Mouse (Mus musculus) ES-Bruce4 (cell line): Measurements from ENCODE around the gene Serbp1. TPM values are rescaled to one million over a fixed set of nuclear protein-coding genes. Genes with fewer than 3 reads are reported as not detected.

Experiments used
- H3K27ac ChIP-seq: 2 replicates; pipeline ENCODE4 v1.5.1; 2012; ENCODE audit warnings: low read length, inconsistent platforms; ENCODE audit not compliant: insufficient read depth
- H3K27me3 ChIP-seq: 2 replicates; pipeline ENCODE4 v1.6.1; 2012; ENCODE audit warnings: mild to moderate bottlenecking, low read length, inconsistent platforms; ENCODE audit not compliant: control insufficient read depth, poor library complexity, insufficient read depth, severe bottlenecking
- H3K36me3 ChIP-seq: 2 replicates; pipeline ENCODE4 v1.6.1; 2012; ENCODE audit warnings: inconsistent platforms, mild to moderate bottlenecking, low read length, moderate library complexity; ENCODE audit not compliant: control insufficient read depth, poor library complexity, insufficient read depth, severe bottlenecking
- H3K4me1 ChIP-seq: one replicate; pipeline ENCODE4 v1.8.1; 2011; ENCODE audit warnings: low read length; ENCODE audit not compliant: control insufficient read depth, insufficient read depth
- H3K4me3 ChIP-seq: 2 replicates; pipeline ENCODE4 v1.5.1; 2011; ENCODE audit warnings: low read depth, mild to moderate bottlenecking, low read length
- H3K9ac ChIP-seq: 2 replicates; pipeline ENCODE4 v1.6.1; 2012; ENCODE audit warnings: low read depth, mild to moderate bottlenecking, inconsistent platforms; ENCODE audit not compliant: poor library complexity, severe bottlenecking
- H3K9me3 ChIP-seq: replicated peaks from 2 replicates; pipeline ENCODE4 v1.6.1; 2012; ENCODE audit warnings: mild to moderate bottlenecking, low read length, inconsistent platforms; ENCODE audit not compliant: control insufficient read depth, poor library complexity, insufficient read depth, severe bottlenecking
- CTCF ChIP-seq: IDR thresholded peaks from one replicate; pipeline ENCODE4 v1.8.1; 2011; ENCODE audit warnings: low read depth, low read length
- EP300 ChIP-seq: IDR thresholded peaks from 2 replicates; pipeline ENCODE4 v1.6.1; 2011; ENCODE audit warnings: low read depth, low read length; ENCODE audit not compliant: insufficient read depth
- POLR2A ChIP-seq: IDR thresholded peaks from one replicate; pipeline ENCODE4 v1.8.1; 2011; ENCODE audit warnings: low read length; ENCODE audit not compliant: insufficient read depth
- polyA plus RNA-seq: library from polyadenylated mRNA; stranded (reverse); fragments of >200 nt; gene quantifications from 2 replicates; pipeline ENCODE4 v1.2.4, GENCODE M21; 2011; ENCODE audit warnings: low read depth; ENCODE audit not compliant: missing spikeins, insufficient read depth, insufficient read length

Serbp1 gene
- polyA plus RNA-seq, 1 experiment: 1,955 TPM

- H3K4me1 ChIP-seq: peaks cover 3% of the 10 kb centered on the region
- H3K9me3 ChIP-seq: no peaks in the 10 kb centered on the region
- H3K27me3 ChIP-seq: no peaks in the 10 kb centered on the region
- peak overlapping the region; percentile 49; the same call in 1 of the 2 replicates for H3K27ac ChIP-seq
- H3K9ac ChIP-seq: no peak overlapping the region
- H3K4me3 ChIP-seq: no peak overlapping the region
- TF ChIP-seq CTCF (no peak), POLR2A (no peak), EP300 (no peak)
- no peaks in the 10 kb centered on the region for H3K36me3 ChIP-seq
These were observed 11.7 kb upstream of the Serbp1 start for GRCm38 (mm10) chr6:67226286-67226685.

- H3K27me3 ChIP-seq: no peaks in the 10 kb centered on the region
- H3K4me3 ChIP-seq: peak overlapping the region; percentile 2; the same call in 1 of the 2 replicates
- no peaks in the 10 kb centered on the region for H3K36me3 ChIP-seq
- peaks cover 3% of the 10 kb centered on the region for H3K4me1 ChIP-seq
- peak overlapping the region; percentile 62 for H3K27ac ChIP-seq
- no peaks in the 10 kb centered on the region for H3K9me3 ChIP-seq
- peak; percentile 63; the same call in 1 of the 2 replicates for TF ChIP-seq EP300
- TF ChIP-seq POLR2A: no peak
- no peak for TF ChIP-seq CTCF
- no peak overlapping the region for H3K9ac ChIP-seq
These were observed 9.4 kb upstream of the Serbp1 start for GRCm38 (mm10) chr6:67228459-67229107.

GRCm38 (mm10) chr6:67229521-67229920 is 8.5 kb upstream of the Serbp1 start:
- H3K4me3 ChIP-seq: no peak overlapping the region
- peak overlapping the region; percentile 58; the same call in 1 of the 2 replicates for H3K27ac ChIP-seq
- peak overlapping the region; percentile 3; the same call in 1 of the 2 replicates for H3K9ac ChIP-seq
- H3K4me1 ChIP-seq: peaks cover 3% of the 10 kb centered on the region
- no peaks in the 10 kb centered on the region for H3K27me3 ChIP-seq
- no peaks in the 10 kb centered on the region for H3K9me3 ChIP-seq
- TF ChIP-seq CTCF (no peak), POLR2A (no peak), EP300 (no peak)
- no peaks in the 10 kb centered on the region for H3K36me3 ChIP-seq

GRCm38 (mm10) chr6:67229922-67230518 is 8.0 kb upstream of the Serbp1 start:
- peak overlapping the region; percentile 3; the same call in 1 of the 2 replicates for H3K9ac ChIP-seq
- H3K9me3 ChIP-seq: no peaks in the 10 kb centered on the region
- H3K27me3 ChIP-seq: no peaks in the 10 kb centered on the region
- H3K4me1 ChIP-seq: peaks cover 3% of the 10 kb centered on the region
- TF ChIP-seq POLR2A (no peak), EP300 (0 out of 2 replicates have a peak, but pooled peaks have one; percentile 53)
- H3K36me3 ChIP-seq: no peaks in the 10 kb centered on the region
- peak overlapping the region; percentile 49 for H3K4me3 ChIP-seq
- peak overlapping the region; percentile 54 for H3K27ac ChIP-seq

GRCm38 (mm10) chr6:67230950-67231349 is 7.0 kb upstream of the Serbp1 start:
- no peaks in the 10 kb centered on the region for H3K27me3 ChIP-seq

GRCm38 (mm10) chr6:67235649-67236048 is 2.3 kb upstream of the Serbp1 start:
- H3K9me3 ChIP-seq: no peaks in the 10 kb centered on the region
- no peak overlapping the region for H3K4me3 ChIP-seq
- TF ChIP-seq POLR2A (no peak), CTCF (no peak), EP300 (no peak)
- no peaks in the 10 kb centered on the region for H3K27me3 ChIP-seq
- H3K27ac ChIP-seq: peak overlapping the region; percentile 100
- H3K36me3 ChIP-seq: no peaks in the 10 kb centered on the region
- H3K9ac ChIP-seq: no peak overlapping the region
- H3K4me1 ChIP-seq: peaks cover 4% of the 10 kb centered on the region

More at GRCm38 (mm10) chr6:67230950-67231349, 7.0 kb upstream of the Serbp1 start:
- H3K9ac ChIP-seq: no peak overlapping the region
- peaks cover 4% of the 10 kb centered on the region for H3K4me1 ChIP-seq
- H3K36me3 ChIP-seq: no peaks in the 10 kb centered on the region
- no peak overlapping the region for H3K4me3 ChIP-seq
- no peaks in the 10 kb centered on the region for H3K9me3 ChIP-seq
- H3K27ac ChIP-seq: no peak overlapping the region
- TF ChIP-seq EP300 (no peak), POLR2A (no peak), CTCF (no peak)
